Mouse (Mus musculus): ENCODE results near the gene 2010111I01Rik.

Gene 2010111I01Rik

DNA sequence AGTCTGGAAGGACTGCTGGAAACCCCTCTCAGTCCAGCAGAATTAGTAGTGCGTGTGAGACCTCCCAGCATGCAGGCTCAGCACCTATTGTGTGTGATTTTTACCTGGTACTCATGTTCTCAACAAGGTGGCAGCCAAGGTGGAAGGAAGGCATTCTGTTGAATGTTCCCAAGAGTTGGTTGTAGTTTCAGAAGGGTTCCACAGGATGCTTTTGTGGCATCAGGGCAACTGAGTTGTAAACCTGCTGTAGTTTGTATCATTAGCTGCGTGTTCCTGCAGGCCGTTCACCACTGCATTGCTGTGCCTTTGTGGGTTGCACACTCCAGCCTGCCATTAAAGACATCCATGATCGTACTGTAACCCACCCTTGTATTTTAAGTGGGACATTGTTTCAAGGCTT, 294.0 kb downstream of the 2010111I01Rik start:
- DNase-seq (ENCODE audit: low read depth, low spot score) = no peak

DNA sequence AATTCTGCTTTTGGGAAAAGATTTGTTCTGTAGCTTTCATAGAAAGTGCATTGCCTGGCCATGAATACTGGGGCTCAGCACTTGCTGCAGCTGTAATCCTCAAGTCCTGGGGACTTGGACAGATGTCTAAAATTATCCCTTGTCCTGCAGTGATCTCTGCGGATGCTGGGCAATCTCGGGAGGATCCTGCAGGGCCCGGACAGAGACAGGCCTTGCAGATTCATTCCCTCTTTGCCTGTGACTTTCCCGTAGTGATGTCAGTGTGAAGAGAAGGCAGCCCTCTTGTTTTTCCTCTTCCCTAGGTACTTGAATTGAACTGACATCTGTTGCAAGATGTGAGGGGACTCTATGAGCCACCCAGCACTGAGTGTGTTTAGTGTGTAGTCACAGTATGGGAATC, 295.4 kb downstream of the 2010111I01Rik start:
- no peak for DNase-seq (ENCODE audit: low read depth, low spot score)

DNA sequence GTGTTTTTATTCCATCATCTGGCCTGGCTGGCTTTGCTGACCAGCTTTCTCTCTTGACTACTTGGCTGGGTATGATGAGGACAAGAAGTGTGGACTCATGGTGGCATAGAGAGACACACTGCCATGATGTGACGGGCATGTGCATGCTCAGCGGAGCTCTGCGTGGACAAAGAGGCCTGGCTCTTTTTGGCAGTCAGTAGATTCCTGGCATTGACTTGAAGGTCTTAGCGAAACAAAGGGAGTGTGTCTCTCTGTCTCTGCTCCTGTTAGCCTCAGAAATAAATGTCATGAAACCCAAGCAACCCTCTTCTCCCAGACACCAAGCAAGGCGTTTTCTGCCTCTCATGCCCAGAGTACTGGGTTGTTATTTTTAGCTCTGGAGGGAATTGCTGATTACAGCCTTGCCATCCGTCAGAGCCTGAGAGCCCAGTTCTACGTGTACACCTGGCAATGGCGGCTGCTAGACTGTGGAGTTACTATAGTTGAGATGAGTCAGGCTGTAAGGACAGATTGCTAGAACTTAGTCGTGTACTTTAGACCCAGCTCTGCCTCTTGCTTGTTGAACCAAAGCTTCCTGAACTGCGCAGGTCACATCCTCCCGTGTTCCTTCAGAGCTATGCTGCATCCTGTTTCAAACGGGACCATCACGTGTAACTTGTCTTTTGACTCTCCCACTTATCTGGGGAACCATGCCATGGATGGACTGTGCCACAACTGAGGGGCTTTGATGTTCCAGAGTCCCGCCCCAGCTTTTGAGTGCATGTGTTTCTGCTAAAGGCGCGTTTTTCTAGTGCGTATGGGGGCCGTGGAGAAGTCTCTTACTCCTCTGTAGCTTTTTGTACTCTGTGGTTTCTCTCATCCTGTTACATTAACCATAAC, 296.3 kb downstream of the 2010111I01Rik start:
- no peak for DNase-seq (ENCODE audit: low read depth, low spot score)

DNA sequence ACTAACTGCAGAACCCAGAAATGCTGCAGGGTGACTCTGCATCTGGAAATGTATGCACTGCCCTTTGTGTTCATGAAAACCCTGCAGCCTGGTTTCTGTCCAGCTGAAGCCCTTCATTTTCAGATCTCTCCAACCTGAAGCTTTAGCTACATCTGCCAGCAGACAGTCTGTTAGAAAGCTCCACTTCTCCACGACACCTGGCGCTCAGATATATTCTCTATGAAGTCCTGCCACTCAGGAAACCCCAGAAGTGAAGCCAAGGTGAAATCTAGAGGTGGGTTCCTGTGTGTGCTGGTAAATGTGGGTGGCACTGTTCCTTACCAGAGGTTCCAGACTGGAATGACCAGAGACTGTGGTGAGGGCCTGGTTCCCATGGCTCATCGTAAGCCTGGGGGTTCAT, 297.0 kb downstream of the 2010111I01Rik start:
- no peak for DNase-seq (ENCODE audit: low read depth, low spot score)

GRCm38 (mm10) chr13:63262168-63262957, 297.7 kb downstream of the 2010111I01Rik start:
- DNase-seq (ENCODE audit: low read depth, low spot score) = no peak

- DNase-seq (ENCODE audit: low read depth, low spot score) = no peak
Observed at GRCm38 (mm10) chr13:63268371-63268770, 303.7 kb downstream of the 2010111I01Rik start.

DNA sequence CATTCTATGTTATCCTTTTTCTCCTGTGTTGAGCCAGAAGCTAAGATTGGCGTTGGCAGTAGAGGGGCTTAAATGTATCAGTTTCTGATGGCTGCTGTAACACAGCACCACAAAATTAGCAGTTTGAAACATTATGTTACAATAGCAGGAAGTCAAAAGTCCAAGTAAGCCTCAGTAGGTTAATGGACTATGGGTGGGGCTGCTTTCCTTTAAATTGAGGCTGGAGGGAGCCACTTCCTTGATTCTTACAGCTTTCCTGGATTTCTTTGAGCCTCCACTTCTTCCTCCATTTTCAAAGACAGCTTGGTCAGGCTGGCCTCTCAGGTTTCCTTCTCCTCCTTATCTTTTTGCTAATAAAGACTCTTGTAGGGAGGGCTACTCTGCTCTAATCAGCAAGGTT, 304.1 kb downstream of the 2010111I01Rik start:
- no peak for DNase-seq (ENCODE audit: low read depth, low spot score)

DNA sequence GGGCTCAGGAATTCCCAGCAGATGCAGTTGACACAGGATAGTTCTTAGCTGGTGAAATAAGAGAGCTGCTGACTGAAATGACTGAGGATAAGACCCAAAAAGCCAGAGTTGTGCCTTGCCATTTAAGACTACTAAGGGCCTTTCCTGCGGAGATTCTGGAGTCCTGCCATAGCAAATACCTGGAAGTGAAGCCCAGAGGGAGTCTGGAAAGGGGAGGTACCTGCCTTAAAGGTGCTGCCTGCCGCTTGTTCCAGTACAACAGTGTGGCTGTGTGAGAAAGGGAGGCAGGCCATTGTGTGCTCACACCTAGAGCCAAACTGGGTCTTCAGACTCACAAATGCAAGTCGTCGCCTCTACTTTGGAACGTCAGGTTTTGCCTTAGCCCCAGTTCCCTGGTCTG, 305.5 kb downstream of the 2010111I01Rik start:
- DNase-seq (ENCODE audit: low read depth, low spot score) = no peak

DNA sequence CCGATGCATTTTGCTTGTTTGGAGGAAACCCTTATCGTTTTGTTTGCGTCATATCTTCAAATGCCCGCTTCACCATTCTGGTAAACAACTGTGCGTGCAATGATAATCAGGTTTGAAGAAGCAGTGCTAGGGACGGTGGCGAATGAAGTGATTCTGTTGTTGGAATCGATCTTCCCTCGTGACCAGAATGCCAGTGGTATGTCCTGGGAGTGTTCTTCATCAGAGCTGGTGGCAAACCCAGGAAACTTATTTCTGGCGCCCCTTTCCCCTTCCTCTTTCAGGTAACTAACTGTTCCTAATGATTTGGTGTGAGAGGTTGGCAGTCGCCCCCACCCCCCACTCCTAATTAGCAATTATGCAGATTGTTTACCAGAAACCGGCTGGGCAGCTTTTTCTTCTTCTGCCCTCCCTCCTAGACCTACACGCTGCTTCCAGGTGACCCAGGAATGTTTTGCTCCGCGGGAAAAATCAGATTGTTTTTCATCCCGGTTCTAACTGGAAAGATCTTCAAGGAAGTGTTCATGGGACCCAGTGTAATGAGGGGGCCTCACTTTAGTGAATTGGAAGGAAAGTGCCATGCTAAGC, 307.4 kb downstream of the 2010111I01Rik start:
- no peak for DNase-seq (ENCODE audit: low read depth, low spot score)

- peak; percentile 87 for DNase-seq (ENCODE audit: low read depth, low spot score)
Observed at GRCm38 (mm10) chr13:63272602-63273229, 308.0 kb downstream of the 2010111I01Rik start.

- no peak for DNase-seq (ENCODE audit: low read depth, low spot score)
Observed at GRCm38 (mm10) chr13:63273859-63274258, 309.2 kb downstream of the 2010111I01Rik start.

GRCm38 (mm10) chr13:63274488-63275166, 309.9 kb downstream of the 2010111I01Rik start:
- DNase-seq (ENCODE audit: low read depth, low spot score) = no peak

DNA sequence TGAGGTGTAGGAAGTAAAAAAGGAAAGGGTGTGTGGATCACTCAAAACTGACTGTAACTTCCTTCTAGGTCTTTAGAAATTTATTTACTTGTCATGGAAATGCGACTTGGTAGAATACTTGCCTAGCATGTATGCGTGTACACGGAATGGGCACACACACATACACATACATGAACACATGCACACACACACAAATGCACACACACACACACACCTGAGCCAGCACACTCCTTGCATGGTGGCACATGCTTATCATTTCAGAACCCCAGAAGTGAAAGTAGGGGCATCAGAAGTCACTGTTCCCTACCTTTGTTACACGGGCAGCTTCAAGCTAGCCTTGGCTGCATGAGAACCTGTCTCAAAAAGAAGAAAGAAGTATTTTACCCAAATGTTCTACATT, 311.7 kb downstream of the 2010111I01Rik start:
- DNase-seq (ENCODE audit: low read depth, low spot score) = no peak

DNA sequence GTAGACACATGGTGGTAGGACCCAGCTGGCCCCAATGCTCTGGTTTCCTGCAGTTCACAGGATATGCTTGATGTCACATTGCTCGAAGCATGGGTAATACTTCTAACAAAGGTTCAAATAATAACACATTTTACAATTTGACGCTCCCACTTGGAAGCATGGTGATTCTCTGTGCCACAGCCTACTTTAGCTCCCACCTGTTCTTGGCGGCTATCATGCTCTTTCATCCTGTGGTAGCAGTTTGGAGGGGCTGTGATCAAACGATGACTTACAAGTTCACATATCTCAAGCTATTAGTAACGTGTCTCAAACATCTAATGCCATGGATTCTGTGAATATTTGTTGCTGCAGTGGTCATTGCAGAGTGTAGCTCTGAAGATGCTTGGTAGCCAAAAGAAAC, 312.6 kb downstream of the 2010111I01Rik start:
- no peak for DNase-seq (ENCODE audit: low read depth, low spot score)

GRCm38 (mm10) chr13:63278141-63278631, 313.5 kb downstream of the 2010111I01Rik start:
- no peak for DNase-seq (ENCODE audit: low read depth, low spot score)

DNA sequence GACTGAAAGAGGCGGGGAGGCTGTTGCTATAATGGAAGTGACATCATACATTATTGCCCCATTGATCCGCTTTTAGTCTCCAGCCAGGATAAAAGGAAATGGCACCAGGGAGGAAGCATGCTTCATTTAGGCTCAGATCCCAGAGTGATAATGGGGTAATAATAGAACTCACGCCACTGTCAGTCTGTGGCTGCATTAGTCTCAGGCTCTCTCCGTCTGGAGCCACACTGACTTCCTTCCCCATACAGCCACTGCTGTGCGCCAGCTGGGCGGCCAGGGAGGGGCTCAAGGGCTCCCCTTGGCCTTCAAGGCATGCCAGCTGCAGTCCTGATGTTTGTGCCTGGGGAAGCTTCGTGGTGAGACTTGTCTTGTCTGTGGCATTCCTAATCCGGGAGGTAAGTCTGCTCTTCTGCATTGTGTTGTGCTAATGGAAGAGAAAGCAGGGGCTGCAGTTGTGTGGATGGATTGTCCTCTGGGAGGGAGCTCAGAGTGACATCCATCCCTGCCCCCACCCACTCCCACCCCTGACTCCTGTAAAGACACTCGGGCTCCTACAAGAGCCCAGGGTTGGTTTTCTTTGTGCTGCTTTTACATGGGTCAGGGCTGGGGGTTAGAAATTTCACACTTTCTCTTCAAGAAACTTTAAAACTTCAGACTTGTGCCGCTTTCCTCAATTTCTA, 314.2 kb downstream of the 2010111I01Rik start:
- no peak for DNase-seq (ENCODE audit: low read depth, low spot score)

DNA sequence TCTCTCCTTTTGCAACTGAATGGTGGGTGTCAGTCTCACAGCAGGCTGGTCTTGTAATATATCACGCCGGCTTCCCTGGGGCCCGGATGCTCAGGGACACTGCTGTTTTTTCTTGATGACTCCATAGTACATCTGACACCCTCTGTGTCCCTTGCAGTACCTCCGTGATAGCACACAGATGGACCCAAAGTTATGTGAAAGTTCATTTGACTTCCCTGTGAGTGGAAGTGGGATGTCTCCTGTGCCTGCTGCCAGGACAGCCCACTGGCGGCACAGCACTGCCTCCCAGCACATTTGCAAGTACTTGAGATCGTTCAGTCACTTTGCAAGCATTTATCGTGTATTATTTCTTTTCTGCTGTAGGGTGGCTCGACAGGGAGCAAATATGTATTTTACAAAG, 315.1 kb downstream of the 2010111I01Rik start:
- DNase-seq (ENCODE audit: low read depth, low spot score) = no peak

- no peak for DNase-seq (ENCODE audit: low read depth, low spot score)
Observed at GRCm38 (mm10) chr13:63280344-63280743, 315.7 kb downstream of the 2010111I01Rik start.

GRCm38 (mm10) chr13:63281206-63281605, 316.5 kb downstream of the 2010111I01Rik start:
- no peak for DNase-seq (ENCODE audit: low read depth, low spot score)

GRCm38 (mm10) chr13:63283236-63283635, 318.5 kb downstream of the 2010111I01Rik start:
- DNase-seq (ENCODE audit: low read depth, low spot score) = no peak

Data from WW6 (cell line).